Mouse (Mus musculus) ovary, postnatal 10 days (tissue): ENCODE data around the gene Lpcat2b.
"Not testable (repeated sequence)": the region's sequence is repeated elsewhere in the genome, so short reads cannot be mapped to it uniquely, and the experiment has no call there.

Experiments
- DNase-seq: peaks from one replicate; pipeline ENCODE4 v3.0.0; 2022; ENCODE audit warnings: low spot score

The Lpcat2b gene

GRCm38 (mm10) chr5:107431249-107431648 lies at the start of gene Lpcat2b:
Gene Lpcat2b, plus strand, starts transcription at chr5:107431549.
- no peak for DNase-seq

DNA sequence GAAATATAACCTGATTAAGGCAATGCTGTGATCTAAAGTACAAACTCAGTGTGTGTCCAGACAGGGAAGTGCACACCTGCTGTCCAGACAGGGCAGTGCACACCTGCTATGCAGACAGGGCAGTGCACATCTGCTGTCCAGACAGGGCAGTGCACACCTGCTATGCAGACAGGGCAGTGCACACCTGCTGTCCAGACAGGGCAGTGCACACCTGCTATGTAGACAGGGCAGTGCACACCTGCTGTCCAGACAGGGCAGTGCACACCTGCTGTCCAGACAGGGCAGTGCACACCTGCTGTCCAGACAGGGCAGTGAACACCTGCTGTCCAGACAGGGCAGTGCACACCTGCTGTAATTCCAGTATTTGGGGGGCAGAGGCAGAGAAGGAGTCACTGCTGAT lies 44.9 kb upstream of the Lpcat2b start:
- DNase-seq = not testable (repeated sequence)

GRCm38 (mm10) chr5:107387788-107388187 lies 43.6 kb upstream of the Lpcat2b start:
- DNase-seq = no peak

DNA sequence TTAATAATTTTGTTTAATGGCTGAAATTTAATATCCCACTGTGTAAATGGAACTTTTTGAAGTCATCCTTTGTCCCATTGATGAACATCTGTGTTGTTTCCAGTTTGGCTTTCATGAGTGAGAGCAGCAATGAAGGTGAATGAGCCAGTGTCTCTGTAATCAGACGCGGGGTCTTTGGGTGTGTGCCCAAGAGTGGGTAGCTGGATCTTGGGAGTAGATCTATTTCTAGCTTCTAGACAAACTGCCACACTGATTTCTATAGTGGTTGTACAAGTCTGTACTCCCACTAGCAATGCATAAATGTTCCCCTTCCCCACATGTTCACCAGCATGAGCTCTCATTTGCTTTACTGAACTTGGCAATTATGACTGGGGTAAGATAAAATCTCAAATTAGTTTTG lies 42.0 kb upstream of the Lpcat2b start:
- no peak for DNase-seq

- no peak for DNase-seq
These were observed 36.9 kb upstream of the Lpcat2b start for GRCm38 (mm10) chr5:107394437-107394836.

DNA sequence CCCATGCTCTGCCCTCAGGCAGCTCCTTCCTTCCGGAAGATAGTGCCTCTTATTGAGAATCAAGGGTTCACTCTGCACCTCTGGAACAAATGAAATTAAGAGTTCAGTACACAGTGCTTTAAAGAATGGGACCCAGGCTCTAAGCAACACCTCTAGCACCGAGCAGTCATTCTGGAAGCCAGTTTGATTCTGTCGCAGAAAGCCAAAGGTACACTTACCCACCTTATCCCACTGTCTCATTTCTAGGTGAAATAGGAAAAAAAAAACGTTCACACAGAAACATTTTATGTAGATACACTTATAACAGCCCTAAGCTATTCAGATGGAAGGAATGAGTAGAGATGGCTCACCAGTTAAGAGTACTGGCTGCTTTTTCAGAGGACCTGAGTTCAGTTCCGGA lies 28.9 kb upstream of the Lpcat2b start, which contains the start of gene Ephx4:
Gene Ephx4, plus strand, starts transcription at position 301 of the 400 bp plus-strand sequence.
- DNase-seq = no peak

DNA sequence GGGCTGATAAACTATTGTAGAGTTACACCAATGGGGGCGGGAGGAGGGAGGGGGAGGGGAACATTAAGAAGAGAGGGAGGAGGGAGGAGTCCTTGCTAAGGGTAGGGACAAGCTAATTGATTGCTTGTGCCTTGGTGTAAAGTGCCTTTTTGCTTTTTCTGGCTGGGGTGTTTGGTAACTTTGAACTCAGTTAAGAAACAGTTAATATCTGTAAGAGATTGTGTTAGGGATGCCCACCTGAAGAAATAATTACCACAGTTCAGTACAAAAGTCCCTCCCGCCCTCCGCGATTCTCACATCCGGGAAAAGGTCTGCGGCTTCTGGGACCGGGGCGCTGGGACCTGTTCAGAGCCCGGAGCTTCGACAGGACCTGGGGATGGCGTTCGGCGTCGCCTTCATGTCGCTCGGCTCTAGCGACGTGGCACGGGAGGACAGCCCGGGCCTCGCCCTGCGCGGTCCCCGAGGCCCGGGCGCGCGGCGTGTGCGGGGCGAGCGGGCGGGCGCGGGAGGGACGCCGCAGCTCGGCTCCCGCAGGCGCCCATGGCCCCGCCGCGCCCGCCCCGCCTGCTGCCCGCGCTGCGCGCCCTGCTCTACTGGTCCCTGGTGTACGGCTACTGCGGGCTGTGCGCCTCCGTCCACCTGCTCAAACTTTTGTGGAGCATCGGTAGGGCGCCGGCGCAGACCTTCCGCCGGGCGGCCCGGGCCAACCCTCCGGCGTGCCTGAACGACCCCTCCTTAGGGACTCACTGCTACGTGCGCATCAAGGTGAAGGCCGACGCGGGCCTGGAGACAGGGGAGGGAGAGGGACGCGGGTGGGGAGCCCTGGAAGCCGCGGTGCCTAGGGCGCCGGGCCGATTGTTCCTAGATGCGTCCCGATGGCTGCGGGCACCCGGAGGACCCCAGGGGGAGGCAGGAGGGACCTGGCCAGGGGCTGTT lies 28.1 kb upstream of the Lpcat2b start:
- no peak for DNase-seq

- DNase-seq = no peak
These were observed 27.2 kb upstream of the Lpcat2b start for GRCm38 (mm10) chr5:107403947-107404684.

DNA sequence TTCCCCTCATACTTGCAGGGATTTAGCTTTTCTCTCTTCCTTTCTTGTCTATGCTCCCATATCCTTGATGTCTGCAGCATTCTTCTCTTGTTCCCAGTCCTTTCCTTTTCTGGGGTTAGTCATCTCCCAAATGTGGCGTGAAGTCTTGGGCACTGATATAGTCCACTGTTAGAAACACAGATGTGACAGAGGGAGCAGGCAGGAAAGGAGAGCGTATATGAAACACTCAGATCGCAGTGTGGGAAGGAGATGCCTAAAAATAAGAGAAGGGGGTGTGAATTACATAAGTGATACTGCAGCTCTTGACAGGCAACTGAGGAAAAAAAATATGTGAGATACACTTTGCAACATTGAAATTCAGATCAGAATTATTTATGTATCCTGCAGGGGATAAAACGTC lies 26.0 kb upstream of the Lpcat2b start:
- DNase-seq = no peak

DNA sequence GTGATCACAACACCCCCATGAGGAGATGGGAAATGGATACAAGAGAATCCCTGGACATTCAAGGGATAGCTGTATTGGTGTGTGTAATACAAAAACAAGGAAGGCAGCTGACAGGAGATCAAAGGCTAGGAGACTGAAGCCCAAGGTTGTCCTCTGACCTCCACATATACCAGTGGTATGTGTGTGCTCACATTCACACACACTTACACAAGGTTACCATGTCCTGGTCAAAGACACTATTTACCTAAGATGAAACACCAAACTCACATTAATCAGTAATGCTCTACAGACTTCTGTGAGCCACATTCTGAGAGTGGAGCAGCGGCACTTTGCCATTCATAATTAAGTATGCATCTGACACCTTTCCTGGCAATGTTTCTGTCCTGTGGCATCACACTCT lies 21.0 kb upstream of the Lpcat2b start:
- no peak for DNase-seq

GRCm38 (mm10) chr5:107411326-107411725 lies 20.0 kb upstream of the Lpcat2b start:
- DNase-seq = no peak

DNA sequence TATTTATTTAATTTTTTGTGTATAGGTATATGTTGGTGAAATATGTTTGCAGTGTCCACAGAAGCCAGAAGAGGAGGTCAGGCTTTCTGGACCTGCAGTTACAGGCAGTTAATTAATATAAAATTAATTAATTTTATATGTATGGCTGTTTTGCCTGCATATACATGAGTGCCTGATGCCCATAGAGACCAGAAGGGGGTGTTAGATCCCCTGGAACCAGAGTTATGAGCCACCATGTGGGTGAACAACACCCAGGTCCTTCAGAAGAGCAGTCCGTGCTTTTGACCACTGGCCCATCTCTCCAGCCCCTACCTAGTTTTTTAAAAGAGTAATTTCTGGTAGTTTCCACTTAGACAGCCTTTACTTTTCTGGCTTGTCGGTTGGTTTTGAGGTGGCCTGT lies 19.1 kb upstream of the Lpcat2b start:
- DNase-seq = no peak

DNA sequence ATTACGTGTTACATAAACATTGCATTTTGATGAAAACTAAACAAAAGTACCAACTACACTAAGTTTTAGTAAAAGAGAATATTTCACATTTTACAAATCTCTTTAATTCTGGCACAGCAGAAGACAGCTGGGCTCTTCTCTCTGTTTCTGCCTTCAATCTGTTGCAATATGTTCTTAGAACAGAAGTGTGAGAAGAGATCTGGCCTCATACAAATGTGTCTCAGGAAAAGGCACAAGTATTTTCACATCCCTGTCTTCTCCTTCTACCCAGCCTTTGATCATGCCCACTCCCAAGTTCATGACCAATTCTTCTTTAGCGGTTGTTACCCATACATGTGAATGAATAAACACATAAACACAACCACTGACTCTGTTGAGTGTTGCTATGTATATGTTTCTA lies 16.3 kb upstream of the Lpcat2b start:
- DNase-seq = no peak

- DNase-seq = no peak
These were observed 9.7 kb upstream of the Lpcat2b start for GRCm38 (mm10) chr5:107421676-107422075.

- no peak for DNase-seq
These were observed 2.7 kb downstream of the Lpcat2b start for GRCm38 (mm10) chr5:107434001-107434400.

GRCm38 (mm10) chr5:107436185-107436584 lies 4.8 kb downstream of the Lpcat2b start:
- no peak for DNase-seq

DNA sequence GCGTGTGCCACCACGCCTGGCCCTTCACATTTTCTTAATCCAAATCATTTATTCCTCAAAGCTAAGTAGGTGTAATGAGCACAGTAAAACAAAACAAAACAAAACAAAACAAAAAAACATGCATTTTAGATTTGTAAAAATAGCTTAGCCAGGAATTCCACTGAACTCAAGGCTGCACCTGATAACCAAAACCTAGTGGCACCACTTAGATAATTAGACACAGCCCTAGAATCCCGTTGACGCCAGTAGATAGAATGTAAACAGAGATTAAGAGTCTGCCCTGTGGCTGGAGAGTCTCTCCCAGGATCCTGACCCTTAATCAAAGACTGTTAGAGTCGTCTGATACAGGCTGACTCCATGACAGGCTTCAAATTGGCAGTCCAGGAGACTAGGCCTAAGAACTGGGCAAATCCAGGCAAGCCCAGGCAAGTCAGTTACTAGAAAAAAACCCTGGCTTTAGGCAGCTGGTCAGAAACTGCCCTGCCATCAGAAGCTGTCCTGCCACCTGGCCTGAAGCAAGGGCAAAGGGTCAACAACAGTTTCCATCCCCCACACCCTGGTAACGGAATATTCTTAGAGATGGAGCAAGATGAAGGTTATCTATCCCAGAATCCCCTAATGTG lies 5.3 kb downstream of the Lpcat2b start:
- no peak for DNase-seq

GRCm38 (mm10) chr5:107437464-107438281 lies 6.3 kb downstream of the Lpcat2b start, which contains the start of gene Btbd8:
Gene Btbd8, plus strand, starts transcription at chr5:107437997.
- peak; percentile 84 for DNase-seq

DNA sequence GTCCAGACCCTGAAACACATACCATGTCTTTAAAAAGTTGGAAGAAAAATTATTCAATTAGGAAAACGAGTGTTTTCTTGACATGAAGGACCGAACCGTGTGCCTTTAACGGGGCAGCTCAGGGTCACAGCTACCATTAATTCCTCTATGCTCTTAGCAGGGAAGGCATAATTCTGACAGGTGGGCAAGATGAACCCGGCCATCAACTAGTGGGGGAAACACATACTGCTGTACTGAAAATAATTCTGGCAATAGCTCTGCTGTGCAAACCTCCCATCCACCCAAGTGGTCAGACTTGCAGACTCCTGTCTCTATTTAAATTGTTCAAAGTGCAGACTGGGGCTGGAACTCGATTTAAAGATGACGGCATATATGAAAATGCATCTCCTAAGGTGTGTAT lies 7.0 kb downstream of the Lpcat2b start:
- DNase-seq = no peak

- no peak for DNase-seq
These were observed 10.5 kb downstream of the Lpcat2b start for GRCm38 (mm10) chr5:107441881-107442280.

DNA sequence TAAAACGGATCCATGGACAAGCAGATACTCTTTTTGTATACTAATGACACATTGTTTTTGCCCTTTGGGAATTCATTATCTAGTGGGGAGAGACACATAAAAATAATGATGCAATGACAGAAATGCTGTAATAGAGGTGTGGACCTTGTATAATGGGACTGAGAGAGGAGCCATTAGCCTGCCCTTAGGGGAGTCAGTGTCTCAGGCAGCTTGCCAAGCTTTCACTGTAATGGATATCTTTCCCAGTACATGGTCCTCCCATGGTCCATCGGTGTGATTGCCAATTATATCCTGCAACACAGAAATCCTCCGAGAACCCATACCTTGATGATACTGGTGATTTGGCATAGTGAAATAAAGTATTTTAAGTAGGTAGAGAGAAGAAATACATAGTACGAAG lies 12.9 kb downstream of the Lpcat2b start:
- no peak for DNase-seq

GRCm38 (mm10) chr5:107447977-107448376 lies 16.6 kb downstream of the Lpcat2b start:
- no peak for DNase-seq
